Mouse (Mus musculus) right cerebral cortex, postnatal 10 days (tissue): ENCODE results near the gene Armc10.
A peak's percentile ranks its signal among the peaks of the same experiment; 100 is the strongest.
"Not testable (repeated sequence)": the region's sequence is repeated elsewhere in the genome, so short reads cannot be mapped to it uniquely, and the experiment has no call there.

Source experiments
- DNase-seq, 2 experiments: peaks; one replicate each; pipeline ENCODE4 v3.0.0; 2021; ENCODE audit warnings: low spot score in 2 of 2

Gene Armc10

DNA sequence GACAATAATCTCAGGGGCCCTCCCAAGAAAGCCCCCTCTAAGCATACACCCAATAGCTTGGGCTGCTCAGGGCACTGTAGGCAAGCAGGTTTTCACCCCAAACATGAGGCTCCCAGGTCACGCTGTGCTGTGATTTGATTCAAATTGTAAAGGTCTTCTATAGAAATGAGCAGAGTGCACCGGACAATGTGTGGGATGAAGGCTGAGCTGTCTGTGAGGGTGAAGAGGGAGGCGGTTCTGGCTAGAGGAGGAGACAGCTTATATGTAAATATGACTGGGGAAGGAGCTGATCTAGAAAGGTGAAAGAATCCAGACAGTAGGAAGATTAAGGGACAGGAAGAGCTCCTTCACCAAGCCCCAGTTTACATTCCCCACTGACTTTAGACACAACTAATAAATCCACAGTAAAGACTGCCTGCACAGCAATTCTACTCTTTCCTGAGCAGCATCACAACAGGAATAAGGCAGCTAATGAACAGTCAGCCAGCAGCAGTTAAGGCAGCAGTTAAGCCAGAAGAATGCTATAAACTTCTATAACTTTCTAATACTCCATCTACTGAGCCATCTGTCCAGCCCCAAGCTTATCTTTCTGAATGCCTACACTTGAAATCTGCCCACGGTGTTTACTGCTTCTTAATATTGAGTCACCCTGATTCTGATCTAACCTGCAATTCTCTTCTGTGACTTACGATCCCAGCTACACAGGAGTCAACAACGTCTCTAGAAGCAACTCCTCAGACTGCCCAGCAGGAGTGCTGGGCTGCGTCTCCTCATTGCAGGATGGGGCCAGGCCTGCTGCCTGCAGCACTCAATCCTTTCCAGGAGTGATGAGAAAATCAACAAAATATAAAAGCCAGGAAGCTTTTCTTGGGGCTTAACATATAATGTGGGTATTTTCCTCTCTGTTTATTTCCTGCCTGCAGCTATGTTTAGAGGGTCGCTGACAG is 21.9 kb downstream of the Armc10 start:
- DNase-seq, result no peak

GRCm38 (mm10) chr5:21669307-21669706 is 23.7 kb downstream of the Armc10 start:
- no peak for DNase-seq

GRCm38 (mm10) chr5:21672812-21673635 is 27.4 kb downstream of the Armc10 start:
- no peak for DNase-seq

DNA sequence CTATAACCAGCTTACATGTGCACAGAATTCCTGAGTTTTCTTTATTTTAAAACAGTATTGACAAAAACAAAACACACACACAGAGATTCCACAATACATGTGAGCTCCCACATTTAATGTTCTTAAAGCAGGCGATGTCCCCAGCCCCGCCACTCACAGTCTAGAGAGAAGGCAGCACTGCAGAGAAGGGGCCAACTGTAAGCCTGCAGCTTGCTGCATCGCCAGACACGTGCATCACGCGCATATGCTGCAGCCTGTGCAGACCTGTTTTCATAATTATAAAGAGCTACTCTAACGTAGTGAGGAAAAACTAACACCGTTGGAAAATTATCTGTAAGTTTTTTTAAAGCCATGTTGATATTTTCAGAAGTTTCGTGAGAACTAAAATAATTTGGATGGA is 28.1 kb downstream of the Armc10 start:
- peak; percentile 47 to 59 for DNase-seq

DNA sequence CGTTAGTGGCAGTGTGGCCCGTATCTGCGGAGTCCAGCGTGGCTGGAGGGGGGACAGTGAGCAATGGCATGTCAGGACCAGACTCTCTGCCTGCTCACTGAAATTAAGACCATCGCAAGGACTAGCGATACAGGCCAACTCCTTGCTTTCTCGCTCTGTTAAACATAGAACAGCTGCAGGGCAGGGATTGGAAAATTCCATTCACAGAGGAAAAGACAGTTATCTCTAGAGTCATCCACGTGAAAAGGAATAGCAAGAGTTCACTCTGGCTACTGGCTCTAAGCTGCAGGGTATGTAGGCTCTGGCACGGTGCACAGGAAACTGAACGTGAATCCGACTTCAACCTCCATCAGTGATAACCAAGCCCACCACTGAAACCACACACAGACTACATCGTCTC is 29.4 kb downstream of the Armc10 start:
- no peak for DNase-seq

- no peak for DNase-seq
These were observed 29.9 kb downstream of the Armc10 start for GRCm38 (mm10) chr5:21675494-21675893.

GRCm38 (mm10) chr5:21677939-21678338 is 32.3 kb downstream of the Armc10 start:
- DNase-seq, result no peak

GRCm38 (mm10) chr5:21678363-21678762 is 32.8 kb downstream of the Armc10 start:
- DNase-seq, result no peak

DNA sequence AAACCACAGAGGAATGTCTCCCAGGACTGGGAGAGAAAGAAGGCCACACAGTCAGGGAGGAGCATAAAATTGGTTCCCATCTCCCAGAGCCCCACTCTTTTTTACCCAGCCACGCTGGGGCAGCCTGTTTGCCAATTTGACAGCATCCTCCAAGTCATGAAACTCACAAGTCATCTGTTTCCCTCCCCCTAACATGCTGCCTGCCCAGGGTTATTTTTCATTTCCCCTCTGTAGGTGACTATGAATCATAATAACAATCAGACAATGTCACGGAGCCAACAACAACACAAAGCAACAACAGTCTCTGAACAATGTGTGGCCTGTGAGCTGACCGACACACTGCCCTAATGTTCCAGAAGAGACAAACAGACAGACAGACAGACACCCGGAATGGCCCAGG is 34.4 kb downstream of the Armc10 start:
- DNase-seq, result no peak

DNA sequence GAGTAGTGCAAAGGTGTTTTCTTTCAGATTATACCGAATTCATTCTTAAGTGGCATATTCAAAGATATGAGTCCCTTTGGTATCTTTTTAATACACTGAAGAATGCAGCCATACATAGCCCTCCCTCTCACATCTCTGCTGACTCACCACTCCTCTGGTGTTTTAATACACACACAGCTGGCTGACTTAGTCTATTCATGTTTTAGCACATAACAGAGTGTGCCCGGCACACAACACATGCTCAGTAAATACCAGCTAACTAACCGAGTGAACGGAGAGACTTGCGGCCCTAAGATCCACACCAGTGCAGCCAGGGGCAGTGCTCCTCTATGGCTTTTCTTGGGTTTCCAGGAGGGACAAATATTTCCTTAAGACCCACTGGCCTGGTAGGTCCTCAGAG is 35.3 kb downstream of the Armc10 start:
- no peak for DNase-seq

DNA sequence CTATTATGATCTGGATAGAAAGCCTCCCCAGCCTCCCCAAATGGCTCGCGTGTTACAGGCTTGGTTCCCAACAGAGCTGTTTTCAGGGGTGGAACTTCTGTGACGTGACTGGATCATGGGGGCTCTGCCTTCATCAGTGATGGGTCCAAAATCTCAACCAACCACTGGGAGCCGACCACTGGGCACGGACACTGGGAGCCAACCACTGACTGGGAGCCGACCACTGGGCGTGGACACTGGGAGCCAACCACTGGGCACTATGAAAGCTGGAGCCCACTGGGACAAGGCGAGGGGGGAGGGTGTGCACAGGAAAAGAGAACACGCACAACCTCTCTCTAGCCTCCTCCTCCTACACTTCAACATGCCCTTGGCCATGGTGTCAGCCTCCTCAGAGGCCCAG is 38.2 kb downstream of the Armc10 start:
- DNase-seq, result no peak

GRCm38 (mm10) chr5:21685001-21685400 is 39.4 kb downstream of the Armc10 start:
- no peak for DNase-seq

- peak in 1 of 2 experiments; percentile 65 for DNase-seq
These were observed 41.4 kb downstream of the Armc10 start for GRCm38 (mm10) chr5:21687042-21687441.

GRCm38 (mm10) chr5:21692230-21692629 is 46.6 kb downstream of the Armc10 start:
- DNase-seq, result no peak

GRCm38 (mm10) chr5:21693372-21693870 is 47.8 kb downstream of the Armc10 start:
- DNase-seq, result no peak

DNA sequence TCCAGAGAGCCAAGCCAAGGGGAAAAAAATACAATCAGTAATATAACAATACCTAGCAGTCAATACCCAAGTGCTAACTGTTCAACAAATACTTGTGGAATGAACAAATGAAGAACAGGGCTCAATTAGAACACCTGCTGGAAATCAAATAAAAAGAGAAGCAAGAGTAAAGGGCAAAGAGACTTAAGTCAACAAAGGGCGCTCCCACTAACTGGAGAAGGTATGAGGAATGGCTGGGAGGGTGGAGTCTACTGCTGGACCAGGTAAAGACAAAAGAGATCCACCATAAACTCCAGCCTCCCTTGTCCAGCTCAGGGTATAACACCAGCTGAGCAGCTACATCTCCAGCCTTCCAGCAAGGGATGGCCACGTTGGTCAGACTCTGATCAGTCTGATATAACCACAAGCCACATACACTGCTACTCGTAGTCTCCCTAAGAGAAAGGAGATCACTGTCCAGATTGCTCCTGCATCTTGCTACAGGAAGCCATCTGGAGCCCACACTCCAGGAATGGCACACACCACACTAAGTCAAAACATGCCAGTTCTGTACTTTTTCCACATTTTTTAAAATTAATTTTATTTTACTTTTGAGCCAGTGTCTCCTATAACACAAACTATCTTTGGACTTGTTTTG is 49.4 kb downstream of the Armc10 start:
- no peak for DNase-seq

GRCm38 (mm10) chr5:21699555-21699954 is 53.9 kb downstream of the Armc10 start:
- DNase-seq, result not testable (repeated sequence)

- no peak for DNase-seq
These were observed 54.7 kb downstream of the Armc10 start for GRCm38 (mm10) chr5:21700272-21700821.

- no peak for DNase-seq
These were observed 55.3 kb downstream of the Armc10 start for GRCm38 (mm10) chr5:21700934-21701333.

DNA sequence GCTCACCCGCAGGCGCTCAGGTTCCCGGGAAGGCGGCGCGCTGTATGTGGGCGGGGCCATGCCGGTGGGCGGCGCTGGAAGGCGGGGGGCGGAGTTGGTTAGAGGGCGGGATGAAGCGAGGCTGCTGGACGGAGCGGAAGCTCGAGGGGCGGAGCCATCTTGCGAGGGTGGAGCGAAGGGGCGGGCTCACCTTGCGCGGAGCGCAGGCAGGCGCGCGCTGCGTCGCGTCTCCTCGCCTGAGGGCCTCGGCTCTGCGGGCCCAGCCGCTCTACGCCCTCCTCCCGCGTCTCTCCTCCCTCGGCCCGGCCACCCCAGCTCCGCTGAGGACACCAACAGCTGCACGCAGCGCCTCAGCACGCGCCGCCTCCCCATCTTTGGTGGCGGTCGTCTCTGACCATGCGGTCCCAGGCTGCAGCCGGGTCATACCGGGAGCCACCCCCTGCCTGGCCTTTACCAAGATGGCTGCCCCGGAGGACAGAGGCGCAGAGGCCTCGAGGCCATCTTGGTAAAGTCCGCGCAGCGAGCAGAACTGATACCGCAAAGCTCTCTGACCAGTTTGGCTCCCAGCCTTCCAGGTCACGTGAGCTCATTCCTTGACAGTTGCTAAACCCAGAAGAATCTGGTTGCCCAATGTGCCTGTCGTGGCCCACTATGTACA is 55.9 kb downstream of the Armc10 start, which contains the start of gene Napepld:
Napepld (minus strand) TSS at position 46 of the 658 bp plus-strand sequence.
- peak; percentile 98 to 99 for DNase-seq

DNA sequence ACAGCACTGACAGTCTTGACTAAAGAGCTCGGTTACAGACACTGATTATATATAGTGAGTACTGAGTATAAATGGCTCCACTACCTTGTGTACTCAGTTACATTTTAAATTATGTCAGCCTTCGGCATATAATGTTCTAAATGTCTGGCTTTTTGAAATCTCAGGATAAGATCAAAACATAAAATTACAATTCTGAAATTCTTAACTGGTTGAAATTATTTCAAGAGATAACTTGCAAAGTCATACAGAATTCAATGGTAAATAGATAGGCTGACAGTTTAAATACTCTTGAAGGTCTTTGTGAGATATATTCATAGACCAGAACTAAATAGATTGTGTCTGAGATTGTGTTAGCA is 56.4 kb downstream of the Armc10 start:
- DNase-seq, result no peak
